Mouse (Mus musculus) G1E (cell line): ENCODE data around the gene Sox5.

Experiments
- CTCF ChIP-seq: IDR thresholded peaks from 2 replicates; pipeline ENCODE4 v1.5.1; 2012; ENCODE audit warnings: low read depth, low read length, inconsistent platforms, mixed read lengths
- GATA1 ChIP-seq: IDR thresholded peaks from 2 replicates; pipeline ENCODE4 v1.6.1; 2012; ENCODE audit warnings: borderline replicate concordance, low read length, inconsistent platforms, mixed read lengths
- GATA2 ChIP-seq: IDR thresholded peaks from 2 replicates; pipeline ENCODE4 v1.6.1; 2012; ENCODE audit warnings: low read depth, low read length, inconsistent platforms, borderline replicate concordance
- POLR2AphosphoS5 ChIP-seq: IDR thresholded peaks from 2 replicates; pipeline ENCODE4 v1.6.1; 2012; ENCODE audit warnings: low read depth, low read length, inconsistent platforms; ENCODE audit not compliant: insufficient replicate concordance

GRCm38 (mm10) chr6:144711841-144712240 lies 69.9 kb downstream of the Sox5 start:
- TF ChIP-seq GATA1 (no peak), CTCF (no peak), POLR2AphosphoS5 (no peak), GATA2 (no peak)
